Mouse (Mus musculus) hindbrain, embryonic 14.5 days (tissue): ENCODE measurements around the gene Cab39. TPM values are rescaled to one million over a fixed set of nuclear protein-coding genes. Genes with fewer than 3 reads are reported as not detected.

ENCODE experiments used
- ATAC-seq: fragments of 200-750 bp; cut with Nextera tagmentation; 2 replicates; pipeline ENCODE4 v1.8.0; 2017; ENCODE audit warnings: moderate number of reproducible peaks, mild to moderate bottlenecking, moderate TSS enrichment, moderate library complexity; ENCODE audit not compliant: low FRiP score
- DNase-seq: peaks from one replicate; pipeline ENCODE4 v3.0.0-alpha.2; 2015; ENCODE audit warnings: low spot score
- H3K27ac ChIP-seq: fragments of 300-500 bp; sonication (generic); 2 replicates; pipeline ENCODE4 v1.5.1; 2014; ENCODE audit warnings: mild to moderate bottlenecking, moderate library complexity
- H3K27me3 ChIP-seq: fragments of 300-500 bp; sonication (generic); 2 replicates; pipeline ENCODE4 v1.6.1; 2014; ENCODE audit warnings: mild to moderate bottlenecking, low read length, mixed read lengths; ENCODE audit not compliant: control insufficient read depth, insufficient read depth
- H3K36me3 ChIP-seq: fragments of 300-500 bp; sonication (generic); replicated peaks from 2 replicates; pipeline ENCODE4 v1.6.1; 2014; ENCODE audit not compliant: control insufficient read depth, insufficient read depth
- H3K4me1 ChIP-seq: fragments of 300-500 bp; sonication (generic); replicated peaks from 2 replicates; pipeline ENCODE4 v1.6.1; 2014; ENCODE audit warnings: antibody characterized with exemption, low read length, mixed read lengths; ENCODE audit not compliant: control insufficient read depth, insufficient read depth
- H3K4me2 ChIP-seq: fragments of 300-500 bp; sonication (generic); replicated peaks from 2 replicates; pipeline ENCODE4 v1.6.1; 2014; ENCODE audit warnings: mild to moderate bottlenecking, moderate library complexity
- H3K4me3 ChIP-seq: fragments of 300-500 bp; sonication (generic); replicated peaks from 2 replicates; pipeline ENCODE4 v1.5.1; 2014; ENCODE audit warnings: mild to moderate bottlenecking, low read length
- H3K9ac ChIP-seq: fragments of 300-500 bp; sonication (generic); 2 replicates; pipeline ENCODE4 v1.6.1; 2014
- H3K9me3 ChIP-seq: fragments of 300-500 bp; sonication (generic); 2 replicates; pipeline ENCODE4 v1.6.1; 2016; ENCODE audit warnings: low read length; ENCODE audit not compliant: control insufficient read depth
- WGBS: fragments of 180-500 bp; shearing (Covaris S2); extraction: QIAGEN DNeasy Blood & Tissue Kit; methylation state at CpG from one replicate; pipeline ENCODE4 v1.1.7; 2014; 5-methylcytosine and 5-hydroxymethylcytosine counted together
- polyA plus RNA-seq: library from polyadenylated mRNA; unstranded; fragments of >200 nt; fragmentation: Nextera tagmentation; extraction: Ambion mirVana; gene quantifications from 2 replicates; pipeline ENCODE4 v1.2.1, GENCODE M21; 2014

The Cab39 gene
- polyA plus RNA-seq, 1 experiment from 2014 or later, result 77.8 TPM

- H3K4me3 ChIP-seq, result no peak overlapping the region
These were observed 88.8 kb downstream of the Cab39 start for GRCm38 (mm10) chr1:85882003-85882402.

GRCm38 (mm10) chr1:85887221-85887620, 94.0 kb downstream of the Cab39 start:
- no peak for ATAC-seq

More at GRCm38 (mm10) chr1:85882003-85882402, 88.8 kb downstream of the Cab39 start:
- peaks cover 14% of the 10 kb centered on the region; the same call in 1 of the 2 replicates for H3K9me3 ChIP-seq
- 93% methylated on average over 12 of the region's 12 CpGs for WGBS
- no peaks in the 10 kb centered on the region for H3K27me3 ChIP-seq
- no peaks in the 10 kb centered on the region for H3K4me1 ChIP-seq
- H3K36me3 ChIP-seq, result no peaks in the 10 kb centered on the region
- no peak overlapping the region for H3K27ac ChIP-seq
- no peak overlapping the region for H3K9ac ChIP-seq
- no peak overlapping the region for H3K4me2 ChIP-seq
- no peak for ATAC-seq
- DNase-seq, result no peak

GRCm38 (mm10) chr1:85894231-85894747, 101.0 kb downstream of the Cab39 start, which contains the start of gene Itm2c:
TSS of gene Itm2c (plus strand) at chr1:85894281.
- ATAC-seq (peak; percentile 90), DNase-seq (peak; percentile 85)
- H3K4me1 ChIP-seq, result peaks cover 38% of the 10 kb centered on the region
- H3K27ac ChIP-seq, result peak within 1 kb of the TSS; percentile 89
- H3K9me3 ChIP-seq, result no peaks in the 10 kb centered on the region
- peak within 1 kb of the TSS; percentile 84 for H3K9ac ChIP-seq
- 1% methylated on average over 32 of the region's 35 CpGs for WGBS
- H3K36me3 ChIP-seq, result no peaks in the 10 kb centered on the region
- H3K4me3 ChIP-seq, result peak within 1 kb of the TSS; percentile 86
- H3K27me3 ChIP-seq, result no peaks in the 10 kb centered on the region
- peak within 1 kb of the TSS; percentile 65 for H3K4me2 ChIP-seq

More at GRCm38 (mm10) chr1:85887221-85887620, 94.0 kb downstream of the Cab39 start:
- H3K9ac ChIP-seq, result no peak overlapping the region
- H3K9me3 ChIP-seq, result 0 out of 2 replicates have a peak, but pooled peaks cover 2% of the 10 kb centered on the region
- no peaks in the 10 kb centered on the region for H3K4me1 ChIP-seq
- no peaks in the 10 kb centered on the region for H3K27me3 ChIP-seq
- H3K4me3 ChIP-seq, result no peak overlapping the region
- no peak overlapping the region for H3K27ac ChIP-seq
- H3K4me2 ChIP-seq, result no peak overlapping the region
- H3K36me3 ChIP-seq, result no peaks in the 10 kb centered on the region
- no peak for DNase-seq
- 89% methylated on average over 7 of the region's 7 CpGs for WGBS

- ATAC-seq (peak; percentile 10), DNase-seq (peak; percentile 64)
- peaks cover 44% of the 10 kb centered on the region for H3K4me1 ChIP-seq
- no peaks in the 10 kb centered on the region for H3K27me3 ChIP-seq
- under 1% methylated on average over 30 of the region's 30 CpGs for WGBS
- peak overlapping the region; percentile 89 for H3K27ac ChIP-seq
- H3K9me3 ChIP-seq, result no peaks in the 10 kb centered on the region
- peak overlapping the region; percentile 86 for H3K4me3 ChIP-seq
- peak overlapping the region; percentile 84 for H3K9ac ChIP-seq
- H3K36me3 ChIP-seq, result no peaks in the 10 kb centered on the region
- peak overlapping the region; percentile 65 for H3K4me2 ChIP-seq
These were observed 101.6 kb downstream of the Cab39 start for GRCm38 (mm10) chr1:85894748-85895360.

- peak overlapping the region; percentile 84 for H3K9ac ChIP-seq
- no peaks in the 10 kb centered on the region for H3K36me3 ChIP-seq
- H3K27me3 ChIP-seq, result no peaks in the 10 kb centered on the region
- peak overlapping the region; percentile 86 for H3K4me3 ChIP-seq
- no peaks in the 10 kb centered on the region for H3K9me3 ChIP-seq
- H3K4me1 ChIP-seq, result peaks cover 49% of the 10 kb centered on the region
- peak; percentile 49 for ATAC-seq
- peak overlapping the region; percentile 89 for H3K27ac ChIP-seq
- WGBS, result 2% methylated on average over 15 of the region's 15 CpGs
- peak overlapping the region; percentile 65 for H3K4me2 ChIP-seq
- DNase-seq, result peak; percentile 67
These were observed 102.2 kb downstream of the Cab39 start for GRCm38 (mm10) chr1:85895391-85895837.

- Histone ChIP-seq H3K9me3 (no peaks in the 10 kb centered on the region), H3K4me2 (peak overlapping the region; percentile 65), H3K4me1 (peaks cover 55% of the 10 kb centered on the region), H3K9ac (peak overlapping the region; percentile 84), H3K27me3 (no peaks in the 10 kb centered on the region), H3K27ac (peak overlapping the region; percentile 89), H3K4me3 (peak overlapping the region; percentile 86), H3K36me3 (no peaks in the 10 kb centered on the region)
- 55% methylated on average over 5 of the region's 5 CpGs for WGBS
- ATAC-seq (no peak), DNase-seq (no peak)
These were observed 102.9 kb downstream of the Cab39 start for GRCm38 (mm10) chr1:85896110-85896509.

- Histone ChIP-seq H3K27me3 (no peaks in the 10 kb centered on the region), H3K9me3 (no peaks in the 10 kb centered on the region), H3K4me2 (peak overlapping the region; percentile 65), H3K4me3 (peak overlapping the region; percentile 86), H3K4me1 (peaks cover 64% of the 10 kb centered on the region), H3K27ac (no peak overlapping the region; the same call in 1 of the 2 replicates), H3K9ac (peak overlapping the region; percentile 84), H3K36me3 (no peaks in the 10 kb centered on the region)
- WGBS, result 54% methylated on average over 12 of the region's 12 CpGs
- DNase-seq (no peak), ATAC-seq (no peak)
These were observed 103.8 kb downstream of the Cab39 start for GRCm38 (mm10) chr1:85896781-85897700.

- Histone ChIP-seq H3K27me3 (no peaks in the 10 kb centered on the region), H3K4me3 (no peak overlapping the region), H3K4me2 (peak overlapping the region; percentile 65), H3K9ac (peak overlapping the region; percentile 84), H3K9me3 (no peaks in the 10 kb centered on the region), H3K4me1 (peaks cover 69% of the 10 kb centered on the region), H3K27ac (peak overlapping the region; percentile 80), H3K36me3 (0 out of 2 replicates have a peak, but pooled peaks cover 2% of the 10 kb centered on the region)
- no peak for ATAC-seq
- DNase-seq, result peak; percentile 40
- WGBS, result 26% methylated on average over 8 of the region's 8 CpGs
These were observed 104.9 kb downstream of the Cab39 start for GRCm38 (mm10) chr1:85897901-85898760.
